Mouse (Mus musculus) activated CD4-positive, CD25-positive, alpha-beta regulatory T cell, adult 4 months (primary cell): ENCODE measurements at regions not wholly inside any gene's neighbourhood (a gene's known extent, or its start where the extent isn't known, plus 50 kb on each side); places are given as distances from the start of the nearest gene placed in this dataset.
A peak's percentile ranks its signal among the peaks of the same experiment; 100 is the strongest.

Experiments used
- ATAC-seq: one replicate; pipeline ENCODE4 v1.8.0; 2017

DNA sequence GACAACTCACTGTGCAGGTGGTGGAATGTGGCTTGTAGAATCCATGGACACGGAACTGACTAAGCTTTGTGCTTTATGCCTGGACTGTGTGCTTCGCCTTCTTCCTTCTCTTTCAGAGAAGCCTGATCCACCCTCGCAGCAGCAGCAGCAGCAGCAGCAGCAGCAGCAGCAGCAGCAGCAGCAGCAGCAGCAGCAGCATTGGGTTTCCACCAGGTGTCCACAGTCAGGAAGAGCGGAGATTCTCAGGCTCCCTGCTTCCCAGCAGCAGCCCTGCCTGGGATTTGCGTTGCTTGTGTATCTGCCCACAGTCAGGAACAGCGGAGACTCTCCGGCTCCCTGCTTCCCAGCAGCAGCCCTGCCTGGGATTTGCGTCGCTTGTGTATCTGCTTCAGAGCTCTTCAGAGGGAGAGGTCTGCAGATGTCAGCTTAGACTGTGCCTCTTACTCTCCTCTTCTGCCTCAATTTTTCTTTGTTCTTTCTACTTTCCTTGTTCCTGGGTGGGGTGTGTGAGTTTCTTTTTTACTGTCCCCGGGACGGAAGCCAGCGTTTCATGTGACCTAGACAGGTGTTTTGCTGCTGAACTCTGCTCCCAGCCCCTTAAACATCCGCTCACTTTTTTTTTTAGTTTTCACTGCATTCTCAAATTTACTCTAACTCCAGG lies 168.1 kb upstream of the Olig3 start:
- peak; percentile 37 for ATAC-seq

GRCm38 (mm10) chr10:19187716-19188081 lies 168.6 kb upstream of the Olig3 start:
- ATAC-seq: no peak

GRCm38 (mm10) chr10:19187084-19187615 lies 169.2 kb upstream of the Olig3 start:
- ATAC-seq: no peak

DNA sequence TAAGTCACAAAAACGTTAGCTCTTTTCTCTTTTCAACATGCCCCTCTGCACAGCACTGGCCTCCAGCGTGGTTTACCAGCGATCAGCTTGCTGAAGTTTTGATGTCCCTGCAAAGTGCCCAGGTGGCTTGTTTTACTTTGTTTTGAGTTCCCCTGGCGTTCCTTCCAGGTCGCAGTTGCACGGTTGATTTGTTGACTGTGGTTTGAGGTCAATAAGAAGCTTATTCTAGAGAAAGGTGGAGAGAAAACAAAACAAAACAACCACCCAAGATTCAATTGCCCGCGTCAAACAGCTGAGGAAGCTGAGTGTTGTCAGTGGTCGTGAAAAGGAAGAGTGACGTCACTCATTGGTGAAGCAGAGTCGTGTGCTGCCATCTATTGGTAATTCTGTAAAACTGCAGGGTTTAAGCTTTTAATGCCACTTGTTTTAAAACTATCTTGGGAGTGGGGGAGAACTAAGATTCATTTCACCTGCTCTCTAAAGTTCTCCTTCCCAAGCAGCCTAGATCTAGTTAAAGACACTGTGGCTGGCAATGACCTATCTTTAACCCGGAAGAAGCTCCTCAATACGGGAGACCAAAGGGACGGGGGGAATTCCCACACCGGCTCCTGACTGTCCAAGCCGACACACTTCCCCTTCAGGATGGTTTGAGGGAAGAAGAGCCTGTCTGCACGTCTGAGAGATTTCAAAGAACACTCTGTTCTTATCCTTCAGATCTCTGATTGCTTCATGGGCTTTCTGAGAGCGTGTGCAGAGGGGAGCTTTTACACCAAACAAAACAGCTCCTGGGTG lies 170.3 kb upstream of the Olig3 start:
- peak; percentile 56 for ATAC-seq

- peak; percentile 60 for ATAC-seq
These were observed 169.4 kb upstream of the Tnfaip3 start for GRCm38 (mm10) chr10:19184886-19185285.

- no peak for ATAC-seq
These were observed 162.4 kb upstream of the Tnfaip3 start for GRCm38 (mm10) chr10:19177895-19178294.

DNA sequence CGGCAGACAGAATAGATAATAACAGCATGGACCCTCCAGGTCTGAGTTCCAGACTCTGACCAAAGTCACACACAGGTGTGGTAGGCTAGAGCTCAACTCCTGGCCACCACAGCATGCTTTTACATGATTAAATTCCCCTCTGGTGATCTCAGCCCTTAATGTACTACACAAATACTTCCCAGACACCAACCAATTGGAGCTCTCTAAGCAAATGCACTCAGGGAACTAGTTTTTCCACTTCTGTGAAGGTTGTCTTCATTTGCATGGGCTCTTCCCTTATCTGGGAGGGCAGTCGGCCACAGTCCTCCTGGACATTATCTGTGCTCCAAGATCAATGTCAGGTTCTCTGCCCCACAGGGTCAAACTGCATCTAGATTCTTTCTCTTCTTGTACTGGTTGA lies 162.0 kb upstream of the Tnfaip3 start:
- ATAC-seq: no peak

DNA sequence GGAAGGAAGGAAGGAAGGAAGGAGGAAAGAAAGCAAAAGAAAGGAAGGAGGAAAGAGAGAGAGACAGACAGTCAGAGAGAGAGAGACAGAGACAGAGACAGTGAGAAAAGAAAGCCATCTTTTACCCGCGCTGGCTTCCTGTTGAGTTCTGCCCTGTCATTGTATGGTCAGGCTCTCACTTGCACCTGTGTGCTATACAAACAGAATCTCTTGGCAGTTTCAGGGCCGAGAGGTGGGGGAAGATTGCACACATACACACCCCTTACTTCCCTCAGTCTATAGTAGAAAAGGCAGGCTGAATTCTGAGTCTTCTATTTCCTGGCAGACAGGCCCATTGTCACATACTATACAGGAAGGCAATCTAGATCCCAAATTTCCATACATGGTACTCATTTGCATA lies 160.8 kb upstream of the Tnfaip3 start:
- no peak for ATAC-seq

- peak; percentile 78 for ATAC-seq
These were observed 156.4 kb upstream of the Tnfaip3 start for GRCm38 (mm10) chr10:19171834-19172233.

- peak; percentile 34 for ATAC-seq
These were observed 155.1 kb upstream of the Tnfaip3 start for GRCm38 (mm10) chr10:19170596-19170995.

DNA sequence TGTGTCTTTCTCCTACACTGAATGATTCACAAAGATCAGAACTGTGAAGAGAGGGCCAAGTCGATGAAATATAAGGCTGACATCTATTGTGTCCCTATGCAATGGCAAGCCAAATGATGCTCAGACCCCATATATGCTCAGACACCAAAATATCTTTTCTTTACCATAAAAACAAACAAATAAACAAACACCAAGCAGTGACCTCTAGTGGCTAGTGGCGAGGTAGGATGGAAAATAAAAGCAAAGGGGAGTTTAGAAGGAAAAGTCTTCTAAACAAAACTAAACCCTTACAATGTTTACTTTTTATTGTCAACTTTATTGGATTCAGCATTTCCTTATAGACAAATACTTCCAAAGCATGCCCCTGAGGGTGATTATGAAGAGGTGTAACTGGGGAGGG lies 153.8 kb upstream of the Tnfaip3 start:
- no peak for ATAC-seq

- ATAC-seq: no peak
These were observed 152.9 kb upstream of the Tnfaip3 start for GRCm38 (mm10) chr10:19168362-19168761.

- peak; percentile 44 for ATAC-seq
These were observed 152.3 kb upstream of the Tnfaip3 start for GRCm38 (mm10) chr10:19167641-19168271.

GRCm38 (mm10) chr10:19167101-19167500 lies 151.6 kb upstream of the Tnfaip3 start:
- ATAC-seq: no peak

DNA sequence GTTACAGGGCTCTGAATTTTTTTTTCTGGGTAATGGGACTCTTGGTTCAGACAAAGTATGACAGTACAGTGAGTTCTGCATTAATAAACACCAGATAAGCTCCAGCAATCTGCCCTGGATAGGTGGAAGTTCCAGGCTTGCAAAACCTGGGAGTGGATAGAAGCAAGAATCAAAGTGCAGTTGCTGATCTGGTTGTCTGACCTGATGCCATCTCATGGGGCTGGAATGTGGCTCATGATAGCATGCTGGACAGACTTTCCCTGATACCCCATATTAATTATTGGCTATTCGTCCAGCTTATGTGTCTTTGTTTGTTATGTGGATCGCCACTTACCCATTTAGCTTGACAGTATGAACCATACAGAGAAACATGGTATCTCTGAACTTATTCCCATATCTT lies 146.6 kb upstream of the Tnfaip3 start:
- ATAC-seq: no peak

- no peak for ATAC-seq
These were observed 145.7 kb upstream of the Tnfaip3 start for GRCm38 (mm10) chr10:19161149-19161548.

- no peak for ATAC-seq
These were observed 138.6 kb upstream of the Tnfaip3 start for GRCm38 (mm10) chr10:19154041-19154440.

DNA sequence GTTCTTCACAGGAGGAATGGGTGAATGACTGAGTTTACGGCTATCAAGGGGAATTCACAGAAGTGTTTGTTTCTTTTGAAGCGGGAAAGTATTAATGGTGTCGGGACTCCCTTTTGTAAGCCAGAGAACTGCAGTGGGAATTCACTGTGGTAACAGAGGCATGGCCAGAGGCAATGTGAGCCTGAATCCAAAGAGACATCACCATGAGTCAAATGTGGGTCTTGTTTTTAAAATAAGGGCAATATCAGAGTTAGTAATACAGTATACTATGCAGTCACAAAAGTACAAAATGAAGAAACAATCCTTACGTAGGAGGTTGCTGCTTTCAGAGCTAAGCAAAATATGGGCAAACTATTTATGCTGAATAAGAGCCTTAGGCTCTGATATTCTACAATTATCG lies 137.3 kb upstream of the Tnfaip3 start:
- ATAC-seq: no peak

- no peak for ATAC-seq
These were observed 135.3 kb upstream of the Tnfaip3 start for GRCm38 (mm10) chr10:19150766-19151165.

- no peak for ATAC-seq
These were observed 134.5 kb upstream of the Tnfaip3 start for GRCm38 (mm10) chr10:19150005-19150404.

- ATAC-seq: no peak
These were observed 133.9 kb upstream of the Tnfaip3 start for GRCm38 (mm10) chr10:19149196-19149869.

DNA sequence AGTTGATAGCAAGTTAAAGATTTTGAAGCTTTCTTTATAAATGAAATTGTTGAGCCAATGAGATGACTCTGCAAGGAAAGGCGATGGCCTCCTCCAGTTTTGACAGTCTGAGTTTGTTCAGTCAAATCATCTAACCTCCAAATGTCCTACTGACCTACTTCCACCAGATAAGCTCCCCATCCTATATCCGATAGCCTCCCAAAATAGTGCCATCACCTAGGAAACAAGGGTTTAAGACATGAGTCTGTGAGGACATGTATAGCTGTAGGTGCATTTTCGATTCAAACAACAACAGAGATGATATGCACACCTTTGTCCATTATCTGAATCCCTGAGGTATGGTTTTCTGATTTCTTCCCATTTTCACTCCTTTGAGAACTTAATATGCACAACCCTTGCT lies 126.0 kb upstream of the Tnfaip3 start:
- no peak for ATAC-seq

- ATAC-seq: no peak
These were observed 125.2 kb upstream of the Tnfaip3 start for GRCm38 (mm10) chr10:19140628-19141027.
